Mouse (Mus musculus) kidney, embryonic 15.5 days (tissue): ENCODE measurements at regions not wholly inside any gene's neighbourhood (a gene's known extent, or its start where the extent isn't known, plus 50 kb on each side); places are given as distances from the start of the nearest gene placed in this dataset.
A peak's percentile ranks its signal among the peaks of the same experiment; 100 is the strongest.

ENCODE experiments used
- ATAC-seq: fragments of 200-750 bp; cut with Nextera tagmentation; replicated peaks from 2 replicates; pipeline ENCODE4 v1.8.0; 2017; ENCODE audit warnings: moderate TSS enrichment; ENCODE audit not compliant: low FRiP score
- H3K27ac ChIP-seq: fragments of 300-500 bp; sonication (generic); 2 replicates; pipeline ENCODE4 v1.5.1; 2015; ENCODE audit warnings: mild to moderate bottlenecking, inconsistent platforms
- H3K27me3 ChIP-seq: fragments of 300-500 bp; sonication (generic); 2 replicates; pipeline ENCODE4 v1.6.1; 2015; ENCODE audit warnings: inconsistent platforms
- H3K36me3 ChIP-seq: fragments of 300-500 bp; sonication (generic); 2 replicates; pipeline ENCODE4 v1.6.1; 2015; ENCODE audit warnings: inconsistent platforms
- H3K4me1 ChIP-seq: fragments of 300-500 bp; sonication (generic); 2 replicates; pipeline ENCODE4 v1.6.1; 2015; ENCODE audit warnings: inconsistent platforms
- H3K4me2 ChIP-seq: fragments of 300-500 bp; sonication (generic); 2 replicates; pipeline ENCODE4 v1.6.1; 2015; ENCODE audit warnings: moderate library complexity, mild to moderate bottlenecking, inconsistent platforms
- H3K4me3 ChIP-seq: fragments of 300-500 bp; sonication (generic); replicated peaks from 2 replicates; pipeline ENCODE4 v1.5.1; 2015; ENCODE audit warnings: mild to moderate bottlenecking, inconsistent platforms
- H3K9ac ChIP-seq: fragments of 300-500 bp; sonication (generic); 2 replicates; pipeline ENCODE4 v1.6.1; 2015; ENCODE audit warnings: mild to moderate bottlenecking, inconsistent platforms
- H3K9me3 ChIP-seq: fragments of 300-500 bp; sonication (generic); replicated peaks from 2 replicates; pipeline ENCODE4 v1.6.1; 2016; ENCODE audit warnings: inconsistent platforms
- WGBS: fragments of 180-500 bp; shearing (Covaris S2); methylation state at CpG from one replicate; pipeline ENCODE4 v1.1.7; 2015; ENCODE audit warnings: mixed read lengths; 5-methylcytosine and 5-hydroxymethylcytosine counted together

- Histone ChIP-seq H3K36me3 (no peaks in the 10 kb centered on the region), H3K4me1 (no peaks in the 10 kb centered on the region)
- 80% methylated on average over 2 of the region's 2 CpGs for WGBS
Measured at GRCm38 (mm10) chr8:113250264-113250663, 385.1 kb upstream of the Mon1b start.

GRCm38 (mm10) chr8:113254076-113254475 lies 381.3 kb upstream of the Mon1b start:
- Histone ChIP-seq H3K4me3 (no peak overlapping the region), H3K36me3 (no peaks in the 10 kb centered on the region), H3K9me3 (no peaks in the 10 kb centered on the region), H3K9ac (no peak overlapping the region), H3K4me1 (no peaks in the 10 kb centered on the region), H3K27ac (no peak overlapping the region), H3K27me3 (no peaks in the 10 kb centered on the region), H3K4me2 (no peak overlapping the region)
- WGBS: 65% methylated on average over 5 of the region's 5 CpGs
- ATAC-seq: no peak

More at GRCm38 (mm10) chr8:113250264-113250663, 385.1 kb upstream of the Mon1b start:
- no peak overlapping the region for H3K4me3 ChIP-seq
- no peak overlapping the region for H3K9ac ChIP-seq
- no peak for ATAC-seq
- H3K27me3 ChIP-seq: no peaks in the 10 kb centered on the region
- H3K27ac ChIP-seq: no peak overlapping the region
- no peak overlapping the region for H3K4me2 ChIP-seq
- no peaks in the 10 kb centered on the region for H3K9me3 ChIP-seq

GRCm38 (mm10) chr8:113259477-113259876 lies 375.9 kb upstream of the Mon1b start:
- Histone ChIP-seq H3K27me3 (no peaks in the 10 kb centered on the region), H3K27ac (no peak overlapping the region), H3K9me3 (no peaks in the 10 kb centered on the region), H3K36me3 (no peaks in the 10 kb centered on the region), H3K4me1 (no peaks in the 10 kb centered on the region), H3K4me2 (no peak overlapping the region), H3K9ac (no peak overlapping the region), H3K4me3 (no peak overlapping the region)
- 98% methylated on average over 1 of the region's 1 CpGs for WGBS
- ATAC-seq: no peak

GRCm38 (mm10) chr8:113263296-113263695 lies 372.1 kb upstream of the Mon1b start:
- Histone ChIP-seq H3K36me3 (no peaks in the 10 kb centered on the region), H3K4me3 (no peak overlapping the region), H3K4me2 (no peak overlapping the region), H3K27me3 (no peaks in the 10 kb centered on the region), H3K9me3 (no peaks in the 10 kb centered on the region), H3K27ac (no peak overlapping the region), H3K9ac (no peak overlapping the region), H3K4me1 (no peaks in the 10 kb centered on the region)
- ATAC-seq: no peak
- 84% methylated on average over 3 of the region's 3 CpGs for WGBS

GRCm38 (mm10) chr8:113271262-113271661 lies 364.1 kb upstream of the Mon1b start:
- Histone ChIP-seq H3K27ac (no peak overlapping the region), H3K4me2 (no peak overlapping the region), H3K27me3 (peaks cover 8% of the 10 kb centered on the region; the same call in 1 of the 2 replicates), H3K36me3 (no peaks in the 10 kb centered on the region), H3K9ac (no peak overlapping the region), H3K4me1 (no peaks in the 10 kb centered on the region), H3K9me3 (no peaks in the 10 kb centered on the region), H3K4me3 (no peak overlapping the region)
- WGBS: 46% methylated on average over 4 of the region's 4 CpGs
- peak; percentile 89 for ATAC-seq

GRCm38 (mm10) chr8:113300273-113300843 lies 335.0 kb upstream of the Mon1b start:
- no peak overlapping the region for H3K27ac ChIP-seq
- H3K9ac ChIP-seq: no peak overlapping the region
- no peak overlapping the region for H3K4me3 ChIP-seq
- 89% methylated on average over 4 of the region's 4 CpGs for WGBS
- no peaks in the 10 kb centered on the region for H3K4me1 ChIP-seq
- H3K4me2 ChIP-seq: no peak overlapping the region
- no peaks in the 10 kb centered on the region for H3K27me3 ChIP-seq
- H3K9me3 ChIP-seq: no peaks in the 10 kb centered on the region
- ATAC-seq: no peak
- H3K36me3 ChIP-seq: no peaks in the 10 kb centered on the region

- Histone ChIP-seq H3K9me3 (no peaks in the 10 kb centered on the region), H3K4me2 (no peak overlapping the region), H3K27ac (no peak overlapping the region), H3K27me3 (no peaks in the 10 kb centered on the region), H3K9ac (no peak overlapping the region), H3K36me3 (no peaks in the 10 kb centered on the region), H3K4me3 (no peak overlapping the region), H3K4me1 (no peaks in the 10 kb centered on the region)
- WGBS: 85% methylated on average over 8 of the region's 8 CpGs
- ATAC-seq: no peak
Measured at GRCm38 (mm10) chr8:113303426-113303825, 332.0 kb upstream of the Mon1b start.

GRCm38 (mm10) chr8:113317169-113317568 lies 318.2 kb upstream of the Mon1b start:
- H3K27ac ChIP-seq: no peak overlapping the region
- no peaks in the 10 kb centered on the region for H3K4me1 ChIP-seq
- H3K9me3 ChIP-seq: no peaks in the 10 kb centered on the region
- H3K36me3 ChIP-seq: no peaks in the 10 kb centered on the region
- no peak overlapping the region for H3K4me2 ChIP-seq
- no peaks in the 10 kb centered on the region for H3K27me3 ChIP-seq
- no peak for ATAC-seq
- no peak overlapping the region for H3K9ac ChIP-seq
- H3K4me3 ChIP-seq: no peak overlapping the region
- 51% methylated on average over 3 of the region's 3 CpGs for WGBS

- no peaks in the 10 kb centered on the region for H3K4me1 ChIP-seq
- H3K4me3 ChIP-seq: no peak overlapping the region
- no peak overlapping the region for H3K27ac ChIP-seq
- no peak for ATAC-seq
- WGBS: 60% methylated on average over 6 of the region's 6 CpGs
- no peaks in the 10 kb centered on the region for H3K36me3 ChIP-seq
- H3K4me2 ChIP-seq: no peak overlapping the region
- H3K9ac ChIP-seq: no peak overlapping the region
- no peaks in the 10 kb centered on the region for H3K27me3 ChIP-seq
- H3K9me3 ChIP-seq: no peaks in the 10 kb centered on the region
Measured at GRCm38 (mm10) chr8:113331576-113331975, 303.8 kb upstream of the Mon1b start.

- 22% methylated on average over 10 of the region's 10 CpGs for WGBS
- H3K9me3 ChIP-seq: no peaks in the 10 kb centered on the region
- no peak overlapping the region for H3K4me3 ChIP-seq
- no peaks in the 10 kb centered on the region; the same call in 1 of the 2 replicates for H3K4me1 ChIP-seq
- H3K36me3 ChIP-seq: no peaks in the 10 kb centered on the region
- no peak overlapping the region for H3K4me2 ChIP-seq
- no peak overlapping the region for H3K9ac ChIP-seq
- H3K27ac ChIP-seq: no peak overlapping the region
- no peaks in the 10 kb centered on the region for H3K27me3 ChIP-seq
- ATAC-seq: no peak
Measured at GRCm38 (mm10) chr8:113341306-113341705, 294.1 kb upstream of the Mon1b start.

GRCm38 (mm10) chr8:113361900-113362299 lies 273.5 kb upstream of the Mon1b start:
- 64% methylated on average over 7 of the region's 7 CpGs for WGBS
- H3K4me1 ChIP-seq: no peaks in the 10 kb centered on the region
- H3K4me3 ChIP-seq: no peak overlapping the region
- H3K9ac ChIP-seq: no peak overlapping the region
- no peak overlapping the region for H3K27ac ChIP-seq
- H3K9me3 ChIP-seq: no peaks in the 10 kb centered on the region
- H3K36me3 ChIP-seq: no peaks in the 10 kb centered on the region
- H3K4me2 ChIP-seq: no peak overlapping the region
- H3K27me3 ChIP-seq: no peaks in the 10 kb centered on the region
- ATAC-seq: no peak

GRCm38 (mm10) chr8:113364181-113364580 lies 271.2 kb upstream of the Mon1b start:
- 96% methylated on average over 13 of the region's 13 CpGs for WGBS
- Histone ChIP-seq H3K27me3 (no peaks in the 10 kb centered on the region), H3K36me3 (no peaks in the 10 kb centered on the region), H3K9me3 (no peaks in the 10 kb centered on the region), H3K4me1 (no peaks in the 10 kb centered on the region), H3K27ac (no peak overlapping the region), H3K4me3 (no peak overlapping the region), H3K4me2 (no peak overlapping the region), H3K9ac (no peak overlapping the region)
- ATAC-seq: no peak

- WGBS: 29% methylated on average over 3 of the region's 3 CpGs
- no peak for ATAC-seq
- H3K36me3 ChIP-seq: no peaks in the 10 kb centered on the region
- no peak overlapping the region for H3K9ac ChIP-seq
- no peaks in the 10 kb centered on the region for H3K27me3 ChIP-seq
- H3K4me1 ChIP-seq: 0 out of 2 replicates have a peak, but pooled peaks cover 4% of the 10 kb centered on the region
- no peak overlapping the region for H3K4me2 ChIP-seq
- no peaks in the 10 kb centered on the region for H3K9me3 ChIP-seq
- no peak overlapping the region for H3K4me3 ChIP-seq
- H3K27ac ChIP-seq: no peak overlapping the region
Measured at GRCm38 (mm10) chr8:113383517-113383916, 251.9 kb upstream of the Mon1b start.
